Mouse (Mus musculus) G1E (cell line): ENCODE measurements around the gene Cdip1.

ENCODE experiments used
- CTCF ChIP-seq: IDR thresholded peaks from 2 replicates; pipeline ENCODE4 v1.5.1; 2012; ENCODE audit warnings: low read depth, low read length, inconsistent platforms, mixed read lengths
- GATA1 ChIP-seq: IDR thresholded peaks from 2 replicates; pipeline ENCODE4 v1.6.1; 2012; ENCODE audit warnings: borderline replicate concordance, low read length, inconsistent platforms, mixed read lengths
- GATA2 ChIP-seq: IDR thresholded peaks from 2 replicates; pipeline ENCODE4 v1.6.1; 2012; ENCODE audit warnings: low read depth, low read length, inconsistent platforms, borderline replicate concordance
- POLR2AphosphoS5 ChIP-seq: IDR thresholded peaks from 2 replicates; pipeline ENCODE4 v1.6.1; 2012; ENCODE audit warnings: low read depth, low read length, inconsistent platforms; ENCODE audit not compliant: insufficient replicate concordance
- TAL1 ChIP-seq: conservative IDR thresholded peaks from 2 replicates; pipeline ENCODE4 v1.6.1; 2012; ENCODE audit warnings: low read depth, low read length, inconsistent platforms, mixed read lengths

GRCm38 (mm10) chr16:4837631-4838030 lies 47.5 kb upstream of the Cdip1 start:
- no peak for TF ChIP-seq CTCF
- no peak for TF ChIP-seq GATA1
- TF ChIP-seq TAL1: no peak
- no peak for TF ChIP-seq POLR2AphosphoS5
- no peak for TF ChIP-seq GATA2
